Mouse (Mus musculus) cerebellum, adult 2 months (tissue): ENCODE measurements at regions not wholly inside any gene's neighbourhood (a gene's known extent, or its start where the extent isn't known, plus 50 kb on each side); places are given as distances from the start of the nearest gene placed in this dataset.

Experiments used
- DNase-seq, 2 experiments: peaks; one replicate each; pipeline ENCODE4 v3.0.0; 2021
- H3K27ac ChIP-seq: fragments of 200-500 bp; 2 replicates; pipeline ENCODE4 v1.5.1; 2012; ENCODE audit warnings: low read length, control low read depth, inconsistent platforms; ENCODE audit not compliant: insufficient read depth
- H3K27me3 ChIP-seq: fragments of 200-500 bp; 2 replicates; pipeline ENCODE4 v1.6.1; 2012; ENCODE audit warnings: inconsistent platforms, mild to moderate bottlenecking, low read length, moderate library complexity; ENCODE audit not compliant: control insufficient read depth, insufficient read depth
- H3K4me1 ChIP-seq: fragments of 200-500 bp; 2 replicates; pipeline ENCODE4 v1.6.1; 2011; ENCODE audit warnings: low read length; ENCODE audit not compliant: control insufficient read depth, insufficient read depth
- H3K4me3 ChIP-seq: fragments of 200-500 bp; replicated peaks from 2 replicates; pipeline ENCODE3; 2011; ENCODE audit warnings: mild to moderate bottlenecking, low read depth, low read length, control low read depth; ENCODE audit not compliant: insufficient read depth
- CTCF ChIP-seq: fragments of 200-500 bp; IDR thresholded peaks from 2 replicates; pipeline ENCODE4 v1.5.1; 2011; ENCODE audit warnings: low read depth, mild to moderate bottlenecking, control low read depth, low read length, moderate library complexity, borderline replicate concordance; ENCODE audit not compliant: insufficient read depth
- POLR2A ChIP-seq: fragments of 200-500 bp; IDR thresholded peaks from 2 replicates; pipeline ENCODE4 v1.6.1; 2011; ENCODE audit warnings: low read length, control low read depth, borderline replicate concordance; ENCODE audit not compliant: insufficient read depth
- WGBS: fragments of 180-500 bp; shearing (Covaris S2); methylation state at CpG from one replicate; pipeline ENCODE4 v1.1.7; 2018; 5-methylcytosine and 5-hydroxymethylcytosine counted together

DNA sequence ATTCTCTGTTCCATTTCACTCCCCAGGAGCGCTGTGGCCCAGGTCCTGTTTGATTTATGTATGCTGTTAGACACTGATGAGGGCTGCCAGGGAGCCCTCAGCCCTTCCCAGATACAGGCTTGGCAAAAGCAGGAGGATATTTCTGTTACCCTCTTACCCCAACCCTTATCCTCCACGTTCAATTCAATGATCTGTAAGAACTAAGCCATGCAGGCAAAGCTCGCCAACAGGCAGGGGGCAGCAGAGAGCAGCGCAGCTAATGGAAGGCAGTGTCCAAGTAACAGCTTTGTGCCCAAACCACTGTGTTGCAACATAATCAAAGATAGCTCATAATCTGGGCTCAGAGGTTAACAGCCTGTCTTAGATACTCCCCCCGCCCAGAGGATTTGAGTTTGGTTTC is 166.8 kb upstream of the Eif4g2 start:
- Histone ChIP-seq H3K27me3 (no peaks in the 10 kb centered on the region), H3K27ac (no peak overlapping the region), H3K4me3 (no peak overlapping the region), H3K4me1 (no peaks in the 10 kb centered on the region)
- no peak for TF ChIP-seq POLR2A
- peak; percentile 87 for TF ChIP-seq CTCF
- peak; percentile 52 to 67 for DNase-seq
- WGBS = 34% methylated on average over 5 of the region's 5 CpGs

DNA sequence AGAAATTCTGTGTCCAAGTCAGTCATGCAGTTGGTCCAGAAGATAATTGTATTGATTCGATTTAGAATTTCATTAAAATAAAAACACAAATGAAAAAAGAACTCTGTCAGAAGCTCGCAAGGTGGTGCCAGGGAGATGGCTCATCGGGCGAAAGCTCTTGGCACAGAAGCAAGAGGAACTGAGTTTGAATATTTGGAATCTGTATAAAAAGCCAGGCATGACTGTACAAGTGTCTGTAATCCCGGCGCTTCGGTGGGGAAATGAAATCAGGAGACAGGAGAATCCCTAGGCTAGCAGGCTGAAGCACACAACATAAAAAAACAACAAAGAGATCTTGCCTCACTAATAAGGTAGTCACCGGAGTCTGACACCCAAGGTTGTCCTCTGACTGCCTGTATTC is 162.7 kb upstream of the Eif4g2 start:
- no peak overlapping the region for H3K27ac ChIP-seq
- H3K27me3 ChIP-seq = no peaks in the 10 kb centered on the region
- TF ChIP-seq CTCF = no peak
- TF ChIP-seq POLR2A = no peak
- H3K4me3 ChIP-seq = no peak overlapping the region
- 34% methylated on average over 8 of the region's 8 CpGs for WGBS
- DNase-seq = peak in 1 of 2 experiments; percentile 16
- H3K4me1 ChIP-seq = no peaks in the 10 kb centered on the region

DNA sequence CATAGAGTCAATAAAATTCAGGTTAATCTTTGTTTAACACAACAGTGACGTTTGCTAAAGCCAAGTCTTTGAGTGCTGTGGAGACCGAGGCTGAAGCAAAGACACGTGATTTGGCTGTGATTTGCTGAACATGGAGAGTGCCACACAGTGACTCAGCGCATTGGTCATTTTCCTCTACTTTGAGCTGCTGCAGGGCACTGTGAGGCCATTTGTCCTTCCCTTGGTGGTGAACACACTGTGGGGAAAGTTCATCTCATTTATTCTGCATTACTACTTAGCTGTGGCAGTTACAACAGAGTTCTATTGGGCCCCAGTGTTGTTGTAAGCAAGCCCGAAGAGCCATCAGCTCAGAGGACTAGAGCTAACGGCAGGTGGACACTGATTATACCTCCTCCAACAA is 162.2 kb upstream of the Eif4g2 start:
- no peaks in the 10 kb centered on the region for H3K4me1 ChIP-seq
- WGBS = 44% methylated on average over 6 of the region's 6 CpGs
- no peak overlapping the region for H3K27ac ChIP-seq
- TF ChIP-seq CTCF (no peak), POLR2A (no peak)
- peak in 1 of 2 experiments; percentile 24 for DNase-seq
- H3K4me3 ChIP-seq = no peak overlapping the region
- H3K27me3 ChIP-seq = no peaks in the 10 kb centered on the region

DNA sequence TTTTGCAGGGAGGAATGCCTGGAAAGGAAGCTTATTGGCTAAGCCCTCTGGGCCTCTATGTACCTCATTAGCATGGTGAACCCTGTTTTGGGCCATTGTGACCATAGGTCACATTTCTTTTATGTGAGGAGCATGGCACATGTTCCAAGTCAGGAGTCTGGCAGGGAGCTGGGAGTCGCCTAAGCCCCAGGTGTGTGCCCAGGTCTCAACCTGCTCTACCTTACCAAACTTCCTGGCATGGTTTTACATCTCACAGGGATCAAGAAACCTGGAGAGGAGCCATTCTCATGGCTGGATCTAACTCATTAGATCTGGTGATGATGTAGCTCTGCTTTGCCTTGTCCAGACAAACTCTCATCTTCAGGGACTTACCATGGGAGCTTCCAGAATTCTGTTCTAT is 161.0 kb upstream of the Eif4g2 start:
- no peak overlapping the region for H3K4me3 ChIP-seq
- TF ChIP-seq CTCF = no peak
- no peak overlapping the region for H3K27ac ChIP-seq
- no peaks in the 10 kb centered on the region for H3K4me1 ChIP-seq
- no peaks in the 10 kb centered on the region for H3K27me3 ChIP-seq
- 80% methylated on average over 1 of the region's 1 CpGs for WGBS
- DNase-seq = no peak

DNA sequence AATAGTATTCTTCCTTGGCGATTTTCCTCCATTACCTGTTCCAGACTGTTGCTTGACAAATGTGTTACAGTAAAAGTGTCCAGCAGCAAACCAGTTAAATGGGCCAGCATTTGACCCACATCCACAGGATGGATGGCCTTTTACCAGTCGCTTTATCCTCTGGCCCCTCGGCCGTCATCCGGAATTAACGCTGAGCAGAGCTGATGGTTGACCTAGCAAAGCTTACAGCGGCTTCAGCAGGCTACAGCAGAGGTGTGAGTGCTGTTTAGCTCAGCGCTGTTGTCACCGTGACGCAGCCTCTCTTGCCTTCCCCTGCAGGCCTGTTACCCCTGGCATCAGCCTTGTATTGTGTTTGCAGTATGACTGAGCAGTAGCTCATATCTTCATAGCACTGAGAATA is 159.8 kb upstream of the Eif4g2 start:
- Histone ChIP-seq H3K4me3 (no peak overlapping the region), H3K27me3 (no peaks in the 10 kb centered on the region), H3K27ac (no peak overlapping the region), H3K4me1 (no peaks in the 10 kb centered on the region)
- WGBS = 77% methylated on average over 10 of the region's 10 CpGs
- TF ChIP-seq POLR2A (no peak), CTCF (no peak)
- DNase-seq = no peak

DNA sequence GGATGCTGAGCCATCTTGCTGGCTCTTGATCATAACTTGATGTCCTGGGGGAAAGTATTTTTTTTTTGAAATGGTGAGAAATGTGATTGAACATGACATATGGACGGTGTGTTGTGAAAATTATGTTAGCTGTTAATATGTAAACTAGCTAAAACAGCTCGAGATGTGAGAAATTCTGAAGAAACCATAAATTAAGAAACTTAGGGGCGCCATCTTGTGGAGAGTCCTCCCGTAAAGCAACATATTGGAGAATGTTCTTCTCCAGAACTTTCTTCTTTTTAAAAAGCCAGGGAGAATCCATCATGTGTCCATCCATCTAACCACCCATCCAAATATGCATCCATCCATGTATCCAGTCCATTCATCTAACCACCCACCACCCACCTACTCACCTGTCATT is 158.7 kb upstream of the Eif4g2 start:
- WGBS = 35% methylated on average over 4 of the region's 4 CpGs

DNA sequence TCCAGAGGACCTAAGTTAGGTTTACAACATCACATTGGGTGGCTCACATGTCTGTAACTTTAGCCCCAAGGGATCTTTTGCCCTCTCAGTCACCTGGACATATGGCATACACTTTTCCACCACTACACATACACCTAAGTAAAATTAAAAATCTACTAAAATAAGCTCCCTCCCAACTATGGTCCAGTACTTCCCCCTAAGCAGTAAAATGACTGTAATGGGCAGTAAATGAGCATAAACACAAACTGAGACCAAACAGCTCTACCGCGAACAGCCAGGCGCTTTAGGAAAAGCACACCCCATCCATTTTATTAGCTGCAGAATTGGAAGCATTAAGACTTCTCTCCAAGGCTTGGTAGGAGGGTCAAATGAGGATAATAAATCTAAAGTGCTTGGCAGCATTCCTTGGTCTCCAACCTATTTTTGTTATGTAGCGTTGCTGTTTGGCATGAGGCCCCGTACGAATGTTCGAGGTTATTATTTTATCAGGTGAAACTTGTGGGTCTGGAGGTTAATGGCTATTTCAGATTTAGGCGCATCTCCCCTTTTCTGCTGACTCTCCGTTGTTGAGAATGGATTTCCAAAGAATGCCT is 157.5 kb upstream of the Eif4g2 start:
- DNase-seq = no peak
- no peak for TF ChIP-seq CTCF
- no peak for TF ChIP-seq POLR2A
- H3K4me1 ChIP-seq = no peaks in the 10 kb centered on the region
- H3K27ac ChIP-seq = no peak overlapping the region
- H3K4me3 ChIP-seq = no peak overlapping the region
- no peaks in the 10 kb centered on the region for H3K27me3 ChIP-seq
- WGBS = 53% methylated on average over 9 of the region's 9 CpGs

More for the DNA sequence above, 158.7 kb upstream of the Eif4g2 start:
- H3K4me1 ChIP-seq = no peaks in the 10 kb centered on the region
- peak in 1 of 2 experiments; percentile 19 for DNase-seq
- no peak overlapping the region for H3K4me3 ChIP-seq
- no peak overlapping the region for H3K27ac ChIP-seq
- H3K27me3 ChIP-seq = no peaks in the 10 kb centered on the region
- TF ChIP-seq POLR2A (no peak), CTCF (0 out of 2 replicates have a peak, but pooled peaks have one; percentile 3)

DNA sequence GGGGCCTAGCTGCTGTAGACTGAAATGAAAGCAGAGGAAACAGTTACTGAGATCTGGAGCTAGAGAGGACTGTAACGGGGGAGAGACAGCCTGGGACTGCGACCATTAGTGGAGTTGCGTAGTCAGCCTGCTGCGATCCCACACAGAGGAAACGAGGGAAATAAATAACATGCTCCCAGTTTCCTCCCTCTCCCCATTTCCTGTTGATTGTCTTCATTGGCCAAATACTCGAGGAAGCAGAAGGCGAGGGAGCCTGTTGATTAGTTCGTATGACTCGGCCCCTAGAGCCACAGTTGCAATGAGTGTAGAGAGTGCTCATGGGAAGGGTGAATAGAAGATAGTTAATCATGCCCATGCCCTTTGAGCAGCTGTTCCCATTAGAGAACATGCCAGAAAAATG is 155.0 kb upstream of the Eif4g2 start:
- Histone ChIP-seq H3K4me3 (no peak overlapping the region), H3K4me1 (no peaks in the 10 kb centered on the region), H3K27ac (no peak overlapping the region), H3K27me3 (no peaks in the 10 kb centered on the region)
- no peak for DNase-seq
- TF ChIP-seq CTCF (no peak), POLR2A (no peak)
- WGBS = 70% methylated on average over 9 of the region's 9 CpGs
